Mouse (Mus musculus) bone marrow macrophage, adult 2 months (primary cell): ENCODE measurements at regions not wholly inside any gene's neighbourhood (a gene's known extent, or its start where the extent isn't known, plus 50 kb on each side); places are given as distances from the start of the nearest gene placed in this dataset.

Experiments
- CTCF ChIP-seq: IDR thresholded peaks from 2 replicates; pipeline ENCODE4 v1.5.1; 2012; ENCODE audit warnings: low read depth, mild to moderate bottlenecking, low read length, moderate library complexity
- POLR2A ChIP-seq: IDR thresholded peaks from 2 replicates; pipeline ENCODE4 v1.6.1; 2012; ENCODE audit warnings: mild to moderate bottlenecking, low read depth, low read length, borderline replicate concordance

DNA sequence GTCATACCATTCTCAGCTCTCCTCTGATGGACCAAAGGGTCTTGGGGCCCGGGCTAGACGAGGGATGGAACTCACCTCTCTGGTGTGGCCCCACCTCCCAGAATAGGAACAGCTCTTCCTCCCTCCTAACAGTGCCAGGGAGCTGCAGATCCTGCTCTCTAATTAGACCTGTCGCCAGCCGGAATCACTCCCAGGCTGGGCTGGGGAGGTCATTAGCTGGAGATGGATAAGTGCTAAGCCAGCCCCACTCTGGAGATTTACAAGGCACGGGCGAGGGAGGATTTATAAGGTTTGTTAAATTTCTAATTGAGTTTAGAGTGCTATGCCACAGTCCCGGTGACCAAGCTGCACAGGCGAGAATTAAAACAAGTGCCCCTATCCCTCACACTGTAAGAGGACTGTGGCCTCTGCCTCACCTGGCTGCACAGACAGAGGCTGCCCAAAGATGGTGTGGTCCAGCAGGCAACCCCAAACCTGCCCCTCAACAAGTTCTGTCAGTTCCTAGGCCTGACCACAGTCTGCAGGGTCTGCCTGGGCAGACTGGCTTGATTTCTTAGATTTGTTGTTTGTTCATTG lies 63.6 kb upstream of the Csf3r start:
- TF ChIP-seq POLR2A: no peak
- TF ChIP-seq CTCF: no peak
